Mouse (Mus musculus) gonadal fat pad, adult 2 months (tissue): Measurements from ENCODE around the gene Wdr25. TPM values are rescaled to one million over a fixed set of nuclear protein-coding genes. Genes with fewer than 3 reads are reported as not detected.
"Not testable (repeated sequence)": the region's sequence is repeated elsewhere in the genome, so short reads cannot be mapped to it uniquely, and the experiment has no call there.

Source experiments
- DNase-seq: peaks from one replicate; pipeline ENCODE4 v3.0.0-alpha.2; 2012; ENCODE audit warnings: low read depth
- polyA plus RNA-seq: library from polyadenylated mRNA; depleted of rRNA; stranded (reverse); fragments of >200 nt; gene quantifications from 2 replicates; pipeline ENCODE4 v1.2.3, GENCODE M21; 2012; rRNA removed

Wdr25 gene
- polyA plus RNA-seq: 35.6 and 36.9 TPM in 2 replicates

DNA sequence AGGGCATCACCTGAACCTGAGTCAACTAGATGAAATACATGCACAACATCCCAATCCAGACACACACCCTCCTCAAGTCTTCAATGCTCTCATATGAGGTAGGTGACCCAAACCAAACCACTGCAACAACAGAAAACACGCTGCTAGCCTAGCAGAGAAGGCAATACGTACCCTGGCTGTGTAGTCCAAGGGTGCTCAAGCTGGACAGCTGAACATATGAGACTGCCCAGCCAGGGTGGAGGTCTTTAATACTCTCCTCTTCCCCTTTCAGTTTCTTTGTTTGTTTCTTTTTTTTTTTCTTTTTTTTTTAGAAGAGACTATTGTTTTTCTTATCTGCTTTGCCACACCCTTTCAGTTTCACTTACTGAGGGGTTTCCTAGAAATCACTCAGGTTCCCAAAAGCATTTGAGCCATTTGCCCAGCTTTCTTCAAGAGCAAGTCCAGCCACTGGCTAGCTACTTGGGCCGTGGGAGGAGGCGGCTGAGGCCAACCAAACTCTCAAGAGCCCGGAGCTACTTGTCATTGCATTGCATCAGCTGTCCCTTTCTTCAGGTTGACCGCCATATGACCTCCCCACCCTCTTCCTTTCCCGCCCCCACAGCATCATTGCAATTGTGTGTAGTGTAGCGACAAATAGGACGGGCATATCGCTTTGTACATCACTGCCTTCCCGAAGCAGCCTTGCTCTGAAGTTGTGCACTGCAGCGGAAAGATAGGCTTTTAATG lies at the start of gene Wdr25:
TSS of gene Wdr25 (plus strand) at position 643 of the 726 bp plus-strand sequence.
- DNase-seq: no peak

- DNase-seq: not testable (repeated sequence)
These were observed 45.4 kb upstream of the Wdr25 start for GRCm38 (mm10) chr12:108848033-108848432.

DNA sequence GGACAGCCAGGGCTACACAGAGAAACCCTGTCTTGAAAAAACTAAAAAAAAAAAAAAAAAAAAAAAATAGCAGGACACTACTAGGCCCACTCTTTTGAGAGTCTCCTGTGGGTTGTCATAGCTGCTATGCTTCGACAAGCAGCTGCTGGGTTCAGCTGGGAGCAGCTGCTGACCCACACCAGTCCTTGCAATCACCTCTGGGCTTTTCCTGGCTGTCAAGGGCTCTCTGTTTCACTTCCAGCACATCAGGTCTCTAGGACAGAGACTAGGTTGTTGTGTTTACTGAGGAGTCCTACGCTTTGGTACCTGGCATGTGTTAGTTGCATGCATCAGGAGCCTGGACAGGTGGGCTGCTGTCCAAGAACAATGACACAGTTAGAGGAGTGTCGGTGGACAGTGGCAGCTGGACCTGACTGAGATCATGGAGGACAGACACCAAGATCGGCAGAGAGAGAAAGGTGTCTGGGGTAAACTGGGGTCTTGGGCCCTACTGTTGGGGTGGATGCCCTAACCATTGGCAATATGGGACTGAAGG lies 43.9 kb upstream of the Wdr25 start:
- DNase-seq: no peak

- DNase-seq: no peak
These were observed 43.3 kb upstream of the Wdr25 start for GRCm38 (mm10) chr12:108850129-108850528.

- DNase-seq: no peak
These were observed 42.5 kb upstream of the Wdr25 start for GRCm38 (mm10) chr12:108850886-108851285.

DNA sequence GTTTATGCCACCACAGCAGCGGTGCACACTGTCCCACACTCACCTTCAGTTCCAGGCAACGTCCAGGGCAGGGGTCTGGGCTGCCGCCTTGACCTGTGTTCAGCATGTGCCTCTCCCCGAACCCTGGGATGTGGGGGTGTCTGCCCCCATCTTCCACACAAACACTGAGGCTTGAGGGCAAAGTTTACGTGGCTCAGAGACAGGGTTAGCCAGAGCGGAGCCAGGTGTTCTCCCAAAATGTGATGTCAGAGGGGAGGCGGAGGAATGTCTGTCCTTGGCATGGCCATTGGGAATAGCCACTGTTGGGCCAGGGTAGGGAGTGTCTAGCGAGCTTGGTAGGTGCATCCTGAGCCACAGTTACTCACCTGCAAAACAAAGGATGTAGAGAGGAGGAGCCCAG lies 40.6 kb upstream of the Wdr25 start:
- DNase-seq: no peak

DNA sequence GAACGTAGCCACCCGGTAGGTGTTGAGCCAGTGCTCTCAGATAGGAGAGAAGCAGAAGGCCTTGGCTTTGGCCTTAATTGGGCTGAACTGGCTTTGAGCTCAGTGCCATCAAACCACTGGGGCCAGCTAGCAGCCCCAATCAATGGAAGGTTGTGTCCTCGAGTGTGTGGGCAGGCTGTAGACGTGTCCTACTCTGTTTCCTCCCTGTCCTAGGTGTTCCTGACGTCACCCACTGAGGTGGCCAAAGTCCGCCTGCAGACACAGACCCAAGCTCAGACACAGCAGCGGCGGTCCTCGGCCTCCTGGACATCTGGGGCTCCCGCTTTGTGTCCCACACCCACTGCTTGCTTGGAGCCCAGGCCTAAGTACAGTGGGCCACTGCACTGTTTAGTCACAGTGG lies 38.4 kb upstream of the Wdr25 start:
- no peak for DNase-seq

DNA sequence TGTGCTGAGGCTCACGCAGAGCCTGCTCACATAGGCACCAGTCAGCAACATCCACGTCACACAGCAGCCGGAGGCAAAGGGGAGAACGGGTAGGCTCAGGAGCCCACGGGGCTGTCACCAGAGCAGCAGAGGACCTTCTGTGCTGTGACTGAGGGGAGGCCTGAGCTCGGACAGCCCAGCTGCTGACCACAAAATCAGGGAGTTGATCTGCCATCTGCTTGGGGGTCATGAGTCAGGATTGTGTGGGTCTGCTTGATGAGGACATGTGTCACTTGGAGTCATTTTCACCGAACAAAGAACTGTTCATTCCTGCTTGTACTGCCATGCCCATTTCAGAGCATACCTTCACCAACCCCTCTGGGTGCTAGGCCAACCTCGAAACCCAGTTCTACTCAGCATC lies 37.2 kb upstream of the Wdr25 start:
- DNase-seq: no peak

GRCm38 (mm10) chr12:108857109-108857508 lies 36.3 kb upstream of the Wdr25 start:
- DNase-seq: no peak

DNA sequence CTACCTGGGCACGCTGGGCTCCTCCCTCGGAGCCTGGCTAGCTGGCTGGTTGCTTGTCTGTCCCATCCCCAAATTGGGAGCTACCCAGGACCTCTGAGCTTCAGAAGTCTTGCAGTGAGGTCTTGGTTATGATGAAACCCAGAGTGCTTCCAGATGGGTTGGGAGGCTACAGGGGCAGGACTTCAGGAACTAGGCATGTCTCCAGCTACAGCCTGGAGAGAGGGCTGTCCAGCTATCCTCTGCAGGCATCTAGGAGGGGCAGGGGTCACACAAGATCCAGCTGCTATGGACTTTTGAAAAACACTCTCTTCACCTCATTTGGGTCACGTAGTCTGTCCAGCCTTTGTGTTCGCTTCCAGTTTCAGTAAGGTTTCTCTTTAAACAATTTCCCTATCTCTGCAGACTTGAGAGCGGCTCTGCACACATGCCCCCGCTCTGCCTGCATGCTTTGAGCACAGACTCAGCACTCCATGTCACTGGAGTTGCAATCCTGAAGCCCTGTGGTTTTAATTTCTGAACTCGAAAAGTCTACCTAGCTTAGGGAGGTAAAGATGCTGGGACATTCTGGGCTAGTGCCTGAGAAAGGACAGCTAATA lies 35.7 kb upstream of the Wdr25 start:
- no peak for DNase-seq

DNA sequence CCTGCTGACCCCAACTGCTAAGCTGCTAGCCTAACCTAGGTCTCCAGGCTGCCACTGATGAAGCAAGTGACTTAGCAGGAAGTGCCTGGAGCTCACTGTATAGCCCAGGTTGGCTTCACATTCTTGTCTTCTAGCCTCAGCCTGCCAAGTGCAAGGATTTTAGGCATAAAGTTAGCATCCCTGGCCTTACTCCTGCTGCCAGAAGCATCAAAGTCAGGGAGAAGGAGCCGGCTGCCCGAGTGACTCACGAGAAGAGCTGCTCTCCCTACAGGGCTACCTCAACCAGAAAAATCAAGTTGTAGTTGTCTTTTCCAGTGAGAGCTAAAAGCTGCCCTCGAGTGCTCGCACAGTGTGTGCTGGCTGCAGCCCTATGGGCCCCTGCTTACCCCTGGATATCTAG lies 34.9 kb upstream of the Wdr25 start:
- DNase-seq: no peak

- DNase-seq: no peak
These were observed 28.4 kb upstream of the Wdr25 start for GRCm38 (mm10) chr12:108865007-108865494.

DNA sequence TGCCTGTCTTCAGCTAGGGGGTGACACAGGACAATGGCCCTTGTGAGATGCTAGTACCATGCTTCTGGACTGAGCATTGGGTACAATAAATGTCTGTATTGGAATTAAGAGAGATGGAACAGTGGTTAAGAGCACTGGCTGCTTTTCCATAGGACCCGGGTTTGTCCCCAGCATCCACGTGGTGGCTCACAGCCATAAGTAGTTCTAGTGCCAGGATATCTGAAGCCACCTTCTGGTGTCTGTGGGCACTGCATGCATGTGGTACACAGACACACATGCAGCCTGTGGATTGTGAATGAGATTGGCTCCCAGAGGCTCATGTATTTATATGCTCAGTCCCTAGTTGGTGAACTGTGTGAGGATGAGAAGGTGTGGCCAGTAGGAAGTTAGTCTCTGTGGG lies 23.9 kb upstream of the Wdr25 start:
- no peak for DNase-seq

GRCm38 (mm10) chr12:108873122-108873521 lies 20.3 kb upstream of the Wdr25 start:
- DNase-seq: no peak

- no peak for DNase-seq
These were observed 14.3 kb upstream of the Wdr25 start for GRCm38 (mm10) chr12:108879138-108879537.

GRCm38 (mm10) chr12:108880606-108881005 lies 12.8 kb upstream of the Wdr25 start:
- no peak for DNase-seq

GRCm38 (mm10) chr12:108881192-108881591 lies 12.2 kb upstream of the Wdr25 start:
- no peak for DNase-seq

DNA sequence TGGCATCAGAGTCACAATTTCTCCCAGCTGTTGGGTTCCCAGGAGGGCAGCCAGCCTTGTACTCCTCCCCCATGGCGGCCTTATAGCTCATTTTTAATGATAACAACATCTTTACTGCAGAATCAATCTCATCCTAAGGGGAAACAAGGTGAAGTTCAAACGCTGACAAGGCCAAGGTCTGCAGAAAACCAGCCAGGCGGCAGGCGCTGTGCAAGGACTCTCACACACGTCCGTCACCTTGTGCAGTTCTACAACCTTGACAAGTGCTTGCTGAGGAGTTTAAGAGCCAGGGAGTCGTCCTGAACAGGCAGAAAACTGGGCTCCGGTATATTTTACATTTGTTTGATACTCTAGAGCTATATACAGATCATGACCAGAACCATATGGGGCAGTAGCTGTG lies 10.7 kb upstream of the Wdr25 start:
- no peak for DNase-seq

DNA sequence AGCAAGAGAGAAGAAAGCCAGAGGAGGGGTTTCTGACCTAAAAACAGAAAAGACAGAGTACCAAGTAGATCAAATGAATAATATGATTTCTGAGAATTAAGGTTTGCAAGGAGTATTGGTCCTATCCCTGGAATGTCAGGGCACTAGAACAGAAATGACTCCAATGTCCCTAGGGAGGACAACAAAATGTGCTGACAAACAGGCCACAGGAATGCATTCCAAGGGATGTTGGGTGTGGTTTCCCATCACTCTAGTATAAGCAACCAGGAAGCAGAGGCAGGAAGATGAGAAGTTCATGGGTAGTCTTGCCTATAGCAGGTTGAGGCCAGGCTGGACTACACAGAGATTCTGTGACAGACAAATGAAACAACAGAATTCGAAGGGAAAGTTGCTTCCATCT lies 7.5 kb upstream of the Wdr25 start:
- no peak for DNase-seq

GRCm38 (mm10) chr12:108887077-108887476 lies 6.4 kb upstream of the Wdr25 start:
- no peak for DNase-seq

DNA sequence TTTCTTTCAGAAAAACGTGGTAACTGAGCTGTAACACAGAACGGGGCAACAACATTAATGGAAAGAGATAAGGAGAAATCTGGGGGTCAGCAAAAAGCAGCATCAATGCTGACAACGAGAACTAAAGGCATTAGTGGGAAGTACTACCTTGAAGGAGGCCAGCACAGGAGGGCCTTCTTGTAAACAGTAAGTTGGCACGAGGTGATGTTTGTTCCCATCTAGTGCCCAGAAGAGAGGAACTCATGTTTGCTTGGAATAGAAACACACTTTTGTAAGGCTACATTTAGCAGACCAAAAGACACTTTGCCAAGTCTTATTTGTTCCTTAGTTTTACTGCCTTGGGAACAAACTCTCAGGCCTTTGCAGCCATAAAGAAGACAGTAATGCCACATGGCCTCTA lies 4.8 kb upstream of the Wdr25 start:
- no peak for DNase-seq

GRCm38 (mm10) chr12:108893715-108894431 lies 442 bp downstream of the Wdr25 start, which contains the start of gene Wars:
Gene Wars, minus strand, starts transcription at chr12:108894174.
- DNase-seq: no peak

- DNase-seq: no peak
These were observed 993 bp downstream of the Wdr25 start for GRCm38 (mm10) chr12:108894432-108894816.
